Mouse (Mus musculus) liver, adult 2 months (tissue): ENCODE data around the gene Slc2a9.

ENCODE experiments used
- CTCF ChIP-seq: fragments of 200-500 bp; IDR thresholded peaks from 2 replicates; pipeline ENCODE4 v1.5.1; 2011; ENCODE audit warnings: low read depth, low read length, control low read depth
- POLR2A ChIP-seq: fragments of 200-500 bp; IDR thresholded peaks from 2 replicates; pipeline ENCODE4 v1.6.1; 2011; ENCODE audit warnings: low read length, control low read depth; ENCODE audit not compliant: insufficient read depth; ENCODE audit errors: extremely low read depth

DNA sequence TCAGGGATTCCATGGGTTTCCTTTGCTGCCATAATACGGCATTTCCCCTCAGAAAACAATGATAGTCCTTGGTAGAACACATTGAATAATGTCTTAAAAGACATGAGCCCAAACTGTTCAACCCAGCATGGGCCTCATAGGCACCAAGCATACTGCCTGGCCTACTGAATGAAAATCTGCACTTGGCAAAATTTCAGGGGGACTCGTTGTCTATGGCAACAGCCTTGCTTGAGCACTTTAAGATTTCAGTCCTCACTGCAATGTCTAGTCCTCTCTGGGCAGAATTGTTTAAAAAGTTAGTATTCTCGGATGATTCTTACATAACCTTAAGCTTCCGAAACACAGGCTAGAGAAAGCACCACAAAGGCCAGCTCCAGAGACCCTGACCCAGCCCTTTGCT lies 34.9 kb upstream of the Slc2a9 start:
- TF ChIP-seq CTCF (no peak), POLR2A (no peak)
